Mouse (Mus musculus) natural killer cell, adult 2 months (primary cell): ENCODE results near the gene Kcnb1.
A peak's percentile ranks its signal among the peaks of the same experiment; 100 is the strongest.

Source experiments
- DNase-seq, 2 experiments: peaks; one replicate each; pipeline ENCODE4 v3.0.0; 2022; ENCODE audit warnings: low spot score in 2 of 2

The Kcnb1 gene

GRCm38 (mm10) chr2:167079535-167080257 is 110.3 kb downstream of the Kcnb1 start:
- DNase-seq = no peak

- DNase-seq = no peak
These were observed 110.9 kb downstream of the Kcnb1 start for GRCm38 (mm10) chr2:167078931-167079495.

- DNase-seq = no peak
These were observed 111.5 kb downstream of the Kcnb1 start for GRCm38 (mm10) chr2:167078486-167078885.

- no peak for DNase-seq
These were observed 112.6 kb downstream of the Kcnb1 start for GRCm38 (mm10) chr2:167077199-167077962.

- DNase-seq = no peak
These were observed 113.2 kb downstream of the Kcnb1 start for GRCm38 (mm10) chr2:167076759-167077158.

GRCm38 (mm10) chr2:167076352-167076751 is 113.6 kb downstream of the Kcnb1 start:
- no peak for DNase-seq

- DNase-seq = no peak
These were observed 115.4 kb downstream of the Kcnb1 start for GRCm38 (mm10) chr2:167074587-167074986.

GRCm38 (mm10) chr2:167071641-167072601 is 118.0 kb downstream of the Kcnb1 start:
- peak; percentile 86 to 95 for DNase-seq

GRCm38 (mm10) chr2:167071266-167071640 is 118.7 kb downstream of the Kcnb1 start:
- no peak for DNase-seq

- DNase-seq = no peak
These were observed 119.6 kb downstream of the Kcnb1 start for GRCm38 (mm10) chr2:167070341-167070740.

- DNase-seq = no peak
These were observed 122.4 kb downstream of the Kcnb1 start for GRCm38 (mm10) chr2:167067575-167067974.

- DNase-seq = no peak
These were observed 123.1 kb downstream of the Kcnb1 start for GRCm38 (mm10) chr2:167066528-167067516.

- no peak for DNase-seq
These were observed 123.9 kb downstream of the Kcnb1 start for GRCm38 (mm10) chr2:167066031-167066430.

GRCm38 (mm10) chr2:167064601-167065295 is 125.2 kb downstream of the Kcnb1 start:
- DNase-seq = no peak

GRCm38 (mm10) chr2:167063906-167064496 is 126.0 kb downstream of the Kcnb1 start:
- no peak for DNase-seq

- peak; percentile 96 to 97 for DNase-seq
These were observed 126.7 kb downstream of the Kcnb1 start, which contains the start of gene Znfx1 for GRCm38 (mm10) chr2:167062965-167063880. Znfx1 (minus strand) TSS chr2:167063015.

- DNase-seq = peak; percentile 92 to 94
These were observed 127.5 kb downstream of the Kcnb1 start for GRCm38 (mm10) chr2:167062497-167062911.

- no peak for DNase-seq
These were observed 128.4 kb downstream of the Kcnb1 start for GRCm38 (mm10) chr2:167061381-167062034.
